Mouse (Mus musculus) v-Abl transformed pro-B cells (cell line): Measurements from ENCODE around the gene Crk.
"Not testable (repeated sequence)": the region's sequence is repeated elsewhere in the genome, so short reads cannot be mapped to it uniquely, and the experiment has no call there.

Experiments
- in situ Hi-C, 2 experiments: fragments of 400-800 bp; cut with MboI; formaldehyde crosslinking; loops; one replicate each; pipeline ENCODE4 v1.15.1; 2025; ENCODE audit not compliant: unreplicated experiment in 2 of 2

Crk gene

GRCm38 (mm10) chr11:75677881-75678746 lies 945 bp upstream of the Crk start:
- in situ Hi-C loops = no loop called here

- in situ Hi-C loops = no loop called here
Measured at GRCm38 (mm10) chr11:75679439-75680171, 546 bp downstream of the Crk start.

- in situ Hi-C loops = no loop called here
Measured at GRCm38 (mm10) chr11:75684462-75684861, 5.4 kb downstream of the Crk start.

- in situ Hi-C loops = no loop called here
Measured at GRCm38 (mm10) chr11:75684956-75685355, 5.9 kb downstream of the Crk start.

- in situ Hi-C loops = no loop called here
Measured at GRCm38 (mm10) chr11:75687343-75687993, 8.4 kb downstream of the Crk start.

GRCm38 (mm10) chr11:75688132-75688531 lies 9.1 kb downstream of the Crk start:
- in situ Hi-C loops = no loop called here

GRCm38 (mm10) chr11:75689977-75690376 lies 10.9 kb downstream of the Crk start:
- in situ Hi-C loops = no loop called here

GRCm38 (mm10) chr11:75691047-75691446 lies 12.0 kb downstream of the Crk start:
- in situ Hi-C loops = no loop called here

GRCm38 (mm10) chr11:75693570-75693969 lies 14.5 kb downstream of the Crk start:
- in situ Hi-C loops = no loop called here

GRCm38 (mm10) chr11:75697464-75697863 lies 18.4 kb downstream of the Crk start:
- in situ Hi-C loops = not testable (repeated sequence)

- in situ Hi-C loops = no loop called here
Measured at GRCm38 (mm10) chr11:75700557-75700956, 21.5 kb downstream of the Crk start.

GRCm38 (mm10) chr11:75702761-75703160 lies 23.7 kb downstream of the Crk start:
- in situ Hi-C loops = no loop called here

GRCm38 (mm10) chr11:75703748-75704147 lies 24.7 kb downstream of the Crk start:
- in situ Hi-C loops = no loop called here

GRCm38 (mm10) chr11:75713949-75714348 lies 34.9 kb downstream of the Crk start:
- in situ Hi-C loops = loop anchor here (5.0 to 10.0 kb wide), 4 partner anchors 51 to 453 kb away; no protein-coding TSS in a partner anchor

GRCm38 (mm10) chr11:75715556-75715955 lies 36.5 kb downstream of the Crk start:
- in situ Hi-C loops = loop anchor here (5.0 to 10.0 kb wide), 2 partner anchors 49 to 252 kb away; no protein-coding TSS in a partner anchor

GRCm38 (mm10) chr11:75716661-75717325 lies 37.7 kb downstream of the Crk start:
- in situ Hi-C loops = loop anchor here (5.0 to 10.0 kb wide), 2 partner anchors 48 to 251 kb away; no protein-coding TSS in a partner anchor

- in situ Hi-C loops = no loop called here
Measured at GRCm38 (mm10) chr11:75722339-75722738, 43.3 kb downstream of the Crk start.

- in situ Hi-C loops = no loop called here
Measured at GRCm38 (mm10) chr11:75727168-75727567, 48.1 kb downstream of the Crk start.

- in situ Hi-C loops = not testable (repeated sequence)
Measured at GRCm38 (mm10) chr11:75727659-75728058, 48.6 kb downstream of the Crk start.

GRCm38 (mm10) chr11:75732434-75733226 lies 53.6 kb downstream of the Crk start, which contains the start of gene Ywhae:
Ywhae (plus strand) TSS chr11:75732869.
- in situ Hi-C loops = no loop called here
